Mouse (Mus musculus) left cerebral cortex, postnatal 36 days (tissue): ENCODE results near the gene Mgp. TPM values are rescaled to one million over a fixed set of nuclear protein-coding genes. Genes with fewer than 3 reads are reported as not detected.

Source experiments
- DNase-seq, 2 experiments: peaks; one replicate each; pipeline ENCODE4 v3.0.0; 2021 to 2022; ENCODE audit warnings: low spot score in 2 of 2, mixed read lengths in 1 of 2
- intact Hi-C: fragments of 180-260 bp; cut with DNase I; formaldehyde crosslinking; loops from one replicate; pipeline ENCODE4 v1.15.1; 2025
- total RNA-seq, 2 experiments: library from RNA; stranded (reverse); gene quantifications; 2 replicates each; pipeline ENCODE4 v1.2.3; 2021

Mgp gene
- total RNA-seq, result 10 to 100 TPM; 38.0 to 47.7 TPM

GRCm38 (mm10) chr6:136875670-136876069 lies at the start of gene Mgp:
Gene Mgp (minus strand): TSS chr6:136875823.
- DNase-seq, result peak; percentile 59 to 72
- intact Hi-C loops, result no loop called here

- DNase-seq, result no peak
- intact Hi-C loops, result no loop called here
Observed at GRCm38 (mm10) chr6:136925049-136925448, 49.4 kb upstream of the Mgp start.

DNA sequence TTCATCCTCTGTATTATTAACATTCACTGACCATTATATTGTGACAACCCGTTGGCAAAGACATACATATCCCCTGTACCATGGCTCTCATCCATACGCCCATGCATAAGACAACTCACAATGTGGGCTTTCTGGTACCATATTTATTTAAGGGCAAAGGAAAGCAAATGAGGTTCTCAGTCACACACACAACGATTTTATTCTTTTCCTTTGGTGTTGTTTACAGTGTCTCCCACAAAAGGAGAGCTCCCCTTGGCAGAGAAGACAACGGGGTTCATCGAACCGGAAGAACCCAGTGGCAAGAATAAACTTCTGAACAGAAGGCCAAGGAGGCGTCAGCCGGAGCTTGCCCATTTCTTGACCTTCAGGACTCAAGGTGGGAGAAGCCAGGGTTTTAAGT lies 47.9 kb upstream of the Mgp start, which contains the start of gene Pde6h:
Gene Pde6h, plus strand, starts transcription at position 301 of the 400 bp plus-strand sequence.
- no peak for DNase-seq
- intact Hi-C loops, result loop anchor here (5.0 kb wide), 1 partner anchor 44 kb away; no protein-coding TSS in a partner anchor

GRCm38 (mm10) chr6:136922871-136923270 lies 47.2 kb upstream of the Mgp start:
- intact Hi-C loops, result loop anchor here (5.0 kb wide), 1 partner anchor 44 kb away; no protein-coding TSS in a partner anchor
- no peak for DNase-seq

GRCm38 (mm10) chr6:136922080-136922479 lies 46.5 kb upstream of the Mgp start, which contains the start of gene Erp27:
Gene Erp27 (minus strand): TSS chr6:136922180.
- DNase-seq, result no peak
- intact Hi-C loops, result loop anchor here (5.0 kb wide), 1 partner anchor 45 kb away; no protein-coding TSS in a partner anchor

DNA sequence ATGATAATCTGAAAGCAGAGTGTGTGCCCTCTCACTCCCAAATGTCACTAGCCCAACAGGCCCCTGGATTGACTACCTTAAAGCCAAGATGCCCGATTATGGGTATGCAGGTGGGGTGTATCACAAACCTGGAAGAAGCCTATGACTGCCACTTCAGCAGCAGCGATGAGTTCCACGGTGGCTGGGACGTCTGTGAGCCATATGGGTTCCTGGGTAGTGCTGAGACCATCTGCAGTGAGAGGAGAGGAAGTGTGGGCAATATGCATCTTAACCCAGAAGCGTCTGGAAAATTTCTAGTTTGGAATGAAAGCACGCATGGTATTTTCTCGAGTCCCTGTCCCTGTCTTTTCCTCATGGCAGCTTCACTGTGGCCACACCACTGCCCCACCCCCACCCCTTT lies 46.0 kb upstream of the Mgp start:
- intact Hi-C loops, result loop anchor here (5.0 kb wide), 1 partner anchor 46 kb away; no protein-coding TSS in a partner anchor
- no peak for DNase-seq

GRCm38 (mm10) chr6:136920320-136921257 lies 45.0 kb upstream of the Mgp start:
- DNase-seq, result peak; percentile 48 to 76
- intact Hi-C loops, result loop anchor here (1.0 to 5.0 kb wide), 2 partner anchors 47 to 59 kb away; no protein-coding TSS in a partner anchor

GRCm38 (mm10) chr6:136917885-136918284 lies 42.3 kb upstream of the Mgp start:
- intact Hi-C loops, result no loop called here
- DNase-seq, result no peak

GRCm38 (mm10) chr6:136915721-136916395 lies 40.2 kb upstream of the Mgp start:
- intact Hi-C loops, result no loop called here

GRCm38 (mm10) chr6:136914234-136914633 lies 38.6 kb upstream of the Mgp start:
- intact Hi-C loops, result no loop called here
- DNase-seq, result no peak

More at GRCm38 (mm10) chr6:136915721-136916395, 40.2 kb upstream of the Mgp start:
- DNase-seq, result no peak

DNA sequence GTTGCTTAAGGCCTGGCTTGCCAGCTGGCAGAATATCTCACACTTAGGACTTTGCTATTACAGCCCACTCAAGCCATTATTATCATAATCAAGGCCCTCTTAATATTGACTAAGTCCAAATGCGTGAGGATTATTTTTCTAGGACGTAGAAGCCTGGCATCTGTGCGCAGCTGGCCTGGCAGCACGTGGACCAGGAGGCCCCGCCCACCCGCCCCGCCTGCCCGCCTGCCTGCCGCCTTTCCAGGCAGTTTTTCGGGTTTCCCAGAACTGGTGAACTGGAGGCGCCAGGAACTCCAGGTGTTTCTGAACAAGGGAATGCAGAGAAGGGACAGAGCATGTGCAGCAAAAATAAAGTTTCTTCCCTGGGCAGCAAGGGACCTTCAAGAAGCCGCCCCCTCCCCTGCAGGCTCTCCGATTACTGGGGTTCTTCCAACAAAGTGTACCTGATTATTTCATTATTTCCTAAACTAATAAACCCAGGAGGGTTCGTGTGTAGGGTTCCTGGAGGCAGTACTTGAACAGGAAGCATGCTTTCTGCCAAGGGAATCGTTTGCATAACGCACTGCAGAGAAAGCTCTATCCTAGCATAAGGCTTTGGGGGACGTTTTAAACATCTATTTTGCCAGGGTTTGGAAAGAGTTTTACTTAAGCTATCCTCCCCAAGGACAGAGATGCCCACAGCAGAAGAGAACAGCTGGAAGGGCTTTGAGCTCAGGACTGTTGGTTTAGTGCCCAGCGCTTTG lies 37.9 kb upstream of the Mgp start:
- DNase-seq, result no peak
- intact Hi-C loops, result no loop called here

- intact Hi-C loops, result no loop called here
- no peak for DNase-seq
Observed at GRCm38 (mm10) chr6:136912751-136913265, 37.2 kb upstream of the Mgp start.

- no peak for DNase-seq
- intact Hi-C loops, result no loop called here
Observed at GRCm38 (mm10) chr6:136910247-136910890, 34.7 kb upstream of the Mgp start.

DNA sequence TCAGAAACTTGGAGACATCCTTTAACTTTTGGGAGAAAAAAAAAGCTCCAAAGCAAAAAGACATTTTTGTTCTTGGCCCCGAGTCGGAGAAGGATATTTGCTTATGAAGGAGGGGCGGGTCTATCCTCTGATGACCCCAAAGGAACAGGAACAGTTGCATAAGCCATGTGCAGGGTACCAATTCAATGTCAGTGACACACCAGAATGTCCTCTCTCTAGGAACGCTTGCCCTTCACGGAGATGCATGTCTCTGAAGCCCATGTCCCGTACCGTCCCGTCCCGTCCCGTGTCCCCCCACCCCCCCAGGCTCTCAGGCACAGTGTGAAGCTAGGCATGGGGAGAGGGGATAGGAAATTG lies 31.3 kb upstream of the Mgp start:
- intact Hi-C loops, result no loop called here
- no peak for DNase-seq

- intact Hi-C loops, result no loop called here
- no peak for DNase-seq
Observed at GRCm38 (mm10) chr6:136906283-136906936, 30.8 kb upstream of the Mgp start.

DNA sequence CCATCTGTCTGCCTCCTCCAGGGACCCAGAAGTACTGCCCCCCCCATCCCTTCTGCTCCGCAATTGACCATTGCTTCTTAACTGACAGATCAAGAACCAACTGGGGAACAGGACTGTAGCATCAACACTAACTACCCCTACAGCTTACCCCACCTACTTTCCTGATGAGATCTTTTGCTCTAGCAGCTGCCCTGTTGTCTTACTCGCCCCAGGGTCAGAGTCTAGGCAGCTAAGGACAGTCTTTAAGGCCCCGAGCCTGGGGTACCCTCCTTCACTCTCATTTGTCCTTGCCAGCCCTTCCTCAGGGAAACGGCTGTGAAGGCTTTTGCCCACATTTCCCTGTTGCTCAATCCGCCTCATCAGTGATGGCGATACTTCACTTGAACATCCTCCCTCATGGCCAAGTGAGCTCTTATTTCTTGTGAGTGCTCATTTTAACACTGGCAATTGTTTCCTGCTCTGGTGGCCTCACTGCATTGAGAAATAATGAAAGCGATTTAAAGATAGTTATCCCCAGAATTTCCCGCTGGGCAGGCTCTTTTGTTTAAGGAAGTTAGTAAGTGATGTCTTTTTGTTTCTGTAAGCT lies 28.4 kb upstream of the Mgp start:
- DNase-seq, result no peak

DNA sequence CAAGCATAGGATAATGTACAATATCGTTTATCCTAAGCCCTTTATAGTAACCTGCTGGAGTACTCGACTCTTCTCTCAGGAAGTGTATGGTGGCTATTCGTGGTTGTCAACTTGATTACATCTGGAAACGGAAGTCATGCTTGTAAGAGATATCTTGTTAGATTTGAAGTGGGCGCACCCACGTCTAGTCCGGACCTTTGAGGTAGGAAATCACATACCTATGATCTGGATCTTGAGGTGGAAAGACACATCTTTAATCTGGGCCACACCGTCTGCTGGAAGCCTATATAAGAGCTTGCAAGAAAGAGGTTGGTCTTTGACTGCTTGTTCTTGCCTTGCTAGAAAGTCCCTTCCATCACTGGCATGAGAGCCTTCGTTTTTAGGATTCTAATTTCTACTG lies 26.9 kb upstream of the Mgp start:
- no peak for DNase-seq
- intact Hi-C loops, result no loop called here

More for the DNA sequence above, 28.4 kb upstream of the Mgp start:
- intact Hi-C loops, result no loop called here

GRCm38 (mm10) chr6:136901010-136901409 lies 25.4 kb upstream of the Mgp start:
- no peak for DNase-seq
- intact Hi-C loops, result no loop called here
